Mouse (Mus musculus): ENCODE results near the gene Msantd2. TPM values are rescaled to one million over a fixed set of nuclear protein-coding genes. Genes with fewer than 3 reads are reported as not detected.
A peak's percentile ranks its signal among the peaks of the same experiment; 100 is the strongest.

The Msantd2 gene
- total RNA-seq, 2 experiments from 2014 or later: 21.9 to 27.5 TPM

DNA sequence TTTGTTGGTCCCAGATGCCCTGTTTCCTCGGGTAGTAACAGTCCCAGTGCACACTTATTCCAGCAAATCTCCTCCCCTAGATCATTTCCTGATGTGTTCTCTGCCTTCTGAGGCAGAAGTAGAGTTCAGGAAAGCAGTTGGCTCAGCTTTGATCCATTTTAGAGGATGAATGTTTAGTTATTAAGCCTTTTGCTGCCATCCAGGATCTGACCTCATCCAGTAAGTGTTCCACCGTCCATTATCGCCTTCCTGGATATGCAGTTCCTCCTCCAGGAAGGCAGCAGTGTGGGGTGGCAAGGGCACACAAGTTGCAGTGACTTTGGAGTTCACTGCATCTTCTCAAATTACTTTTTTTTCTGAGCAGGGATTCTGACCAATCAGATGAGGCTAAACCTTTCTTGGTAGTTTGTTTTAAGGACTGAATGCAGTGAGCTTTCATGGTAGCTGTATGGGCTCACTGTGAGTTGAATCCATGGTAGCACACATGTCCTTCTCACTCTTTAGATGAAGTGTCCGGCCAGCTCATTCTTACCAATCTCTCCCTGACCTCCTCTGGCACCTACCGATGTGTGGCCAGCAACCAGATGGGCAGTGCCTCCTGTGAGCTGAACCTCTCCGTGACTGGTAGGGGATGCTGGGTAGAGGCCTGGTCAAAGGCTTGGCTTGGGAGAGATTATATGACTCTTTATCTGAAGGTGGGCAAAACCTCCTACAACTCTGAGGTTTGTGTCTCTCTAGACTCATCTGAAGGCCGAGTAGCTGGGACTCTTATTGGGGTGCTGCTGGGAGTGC, 52.9 kb downstream of the Msantd2 start:
- DNase-seq: no peak

DNA sequence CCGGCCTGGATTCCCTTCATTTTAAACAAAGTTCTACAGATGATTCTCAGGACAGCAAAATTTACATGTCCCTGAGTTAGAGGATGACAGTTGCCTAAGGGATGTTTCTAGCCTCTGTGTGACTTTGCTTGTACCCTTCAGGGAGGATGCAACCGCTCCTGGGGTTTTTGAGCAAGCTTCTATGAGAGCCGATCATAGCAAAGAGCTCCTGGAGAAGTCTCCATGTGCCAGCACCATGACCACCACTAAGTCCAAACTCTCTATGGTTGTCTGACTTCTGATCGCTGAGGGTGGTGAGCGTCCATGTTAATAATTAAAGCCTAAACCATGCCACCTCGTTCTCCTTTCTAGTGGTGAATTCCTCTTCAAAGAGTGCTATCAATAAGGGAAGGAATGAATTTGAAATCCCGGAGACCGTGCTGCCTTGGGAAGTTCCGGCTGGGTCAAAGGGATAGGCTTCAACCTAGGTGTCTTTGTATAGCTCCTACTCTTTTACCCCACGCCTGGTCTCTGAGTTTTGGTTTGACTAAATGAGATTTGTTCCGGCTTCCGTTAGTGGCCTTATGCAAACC, 54.8 kb downstream of the Msantd2 start:
- no peak for DNase-seq

DNA sequence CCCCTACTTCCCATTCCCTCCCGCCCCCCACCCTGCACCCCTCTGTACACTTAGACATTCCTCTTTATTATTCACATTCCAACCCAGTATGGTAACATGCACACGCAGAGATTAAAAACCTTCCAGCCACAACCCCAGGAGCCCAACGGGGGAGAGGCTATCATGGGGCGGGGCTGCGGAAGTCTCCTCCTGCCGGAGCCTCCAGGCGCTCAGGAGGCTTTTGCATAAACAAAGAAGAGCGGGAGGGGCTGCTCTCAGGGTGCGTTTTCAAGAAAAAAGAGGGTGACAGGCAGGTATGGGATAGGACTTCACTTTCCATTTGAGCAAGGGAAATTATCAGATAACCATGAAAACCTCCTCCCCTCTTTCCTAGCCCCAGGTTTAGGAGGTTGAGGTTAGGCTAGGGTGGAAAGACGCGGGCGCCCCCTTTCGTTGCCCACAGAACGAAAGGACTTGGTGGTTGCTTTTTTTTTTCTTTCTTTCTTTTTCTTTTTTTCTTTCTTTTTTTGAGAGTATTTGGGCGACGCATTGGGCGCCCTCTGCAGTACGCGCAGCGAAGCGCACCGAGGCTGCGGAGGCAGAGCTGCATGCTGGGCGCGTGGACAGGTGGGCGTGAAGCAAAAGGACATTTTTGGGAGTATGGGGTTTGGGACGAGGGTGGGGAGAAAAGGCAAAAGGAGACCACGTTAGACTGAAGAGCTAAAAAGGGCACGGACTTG, 55.5 kb downstream of the Msantd2 start:
- DNase-seq: peak; percentile 71 to 73

DNA sequence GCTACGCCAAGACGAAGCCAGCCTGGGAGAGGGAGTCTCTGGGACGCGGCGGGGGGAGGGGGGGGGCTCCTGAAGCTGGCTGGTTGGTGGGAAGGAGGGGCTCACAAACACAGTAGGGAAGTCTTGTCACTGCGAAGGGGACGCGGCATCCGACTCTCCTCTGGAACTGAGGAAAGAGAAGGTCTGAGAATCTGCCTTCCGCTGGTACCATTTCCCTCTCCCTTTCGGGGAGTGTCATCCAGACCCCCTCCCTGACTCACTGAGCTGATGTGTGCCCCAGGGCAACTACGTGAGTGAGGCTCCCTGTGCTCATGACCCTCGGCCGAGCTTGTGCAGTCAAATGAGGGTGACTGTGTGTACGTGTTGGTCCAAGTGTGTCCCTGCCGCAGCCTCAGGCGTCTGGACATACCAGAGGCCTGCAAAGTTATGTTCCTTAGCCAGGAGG, 56.1 kb downstream of the Msantd2 start:
- DNase-seq: peak in 1 of 2 experiments; percentile 31

DNA sequence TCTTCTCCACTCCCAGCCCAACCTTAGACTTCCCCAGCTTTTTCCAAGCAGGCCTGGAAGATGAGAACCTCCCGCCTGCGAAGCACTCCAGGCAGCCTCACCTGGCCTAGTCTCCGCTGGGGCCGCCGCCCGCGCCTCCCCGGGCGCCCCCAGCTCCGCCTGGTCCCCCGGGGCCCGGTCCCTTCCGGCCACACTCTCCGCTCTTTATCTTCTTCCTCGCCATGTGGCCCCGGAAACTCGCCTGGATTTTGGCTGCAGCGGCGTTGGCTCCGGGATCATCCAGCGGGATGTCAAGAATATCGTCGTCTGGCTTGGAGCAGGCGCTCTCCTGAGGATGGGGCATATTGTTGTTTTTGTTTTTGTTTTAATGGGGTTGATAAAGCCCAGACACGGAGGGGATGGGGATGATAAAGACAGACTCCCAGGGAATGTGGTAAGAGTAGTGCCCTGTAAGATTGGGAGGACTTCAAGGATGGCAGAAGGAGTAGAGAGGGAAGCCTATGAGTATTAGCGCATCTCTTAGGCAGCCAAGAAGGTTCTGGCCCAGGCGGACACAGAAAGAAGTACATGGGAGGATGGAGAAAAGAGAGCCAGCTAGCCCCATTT, 56.8 kb downstream of the Msantd2 start:
- peak in 1 of 2 experiments; percentile 23 for DNase-seq

DNA sequence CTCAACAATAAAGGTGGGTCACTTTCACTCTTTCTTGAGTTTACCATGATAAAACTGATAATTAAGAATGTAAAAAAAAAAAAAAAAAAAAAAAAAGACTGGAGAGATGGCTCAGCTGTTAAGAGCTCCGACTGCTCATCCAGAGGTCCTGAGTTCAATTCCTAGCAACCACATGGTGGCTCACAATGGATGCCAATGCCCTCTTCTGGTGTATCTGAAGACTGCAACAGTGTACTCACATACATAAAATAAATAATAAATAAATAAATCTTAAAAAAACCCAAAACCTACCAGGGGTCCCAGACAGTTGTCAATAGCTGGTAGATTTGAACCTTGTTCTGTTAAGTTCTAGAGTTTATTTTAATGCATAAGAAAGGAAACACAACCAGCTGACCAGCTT, 57.8 kb downstream of the Msantd2 start:
- DNase-seq: no peak

DNA sequence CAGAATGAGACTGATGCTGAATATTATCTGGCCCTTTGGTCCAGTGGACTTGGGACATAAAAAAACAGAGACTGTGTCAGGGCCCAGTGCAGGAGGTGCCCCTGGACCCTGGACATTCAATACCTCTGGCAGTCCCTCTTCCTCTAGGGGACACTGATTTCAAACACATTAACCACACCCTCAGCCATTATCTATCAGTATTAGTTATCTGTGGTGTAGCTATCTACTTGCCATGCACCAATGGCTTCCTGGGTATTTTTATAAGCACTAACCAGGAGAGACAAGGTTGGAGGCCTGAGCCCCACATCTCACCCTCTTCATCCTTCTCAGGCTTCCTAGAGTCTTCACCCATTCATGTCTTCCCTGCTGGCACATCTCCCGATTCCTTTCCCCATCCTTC, 61.3 kb downstream of the Msantd2 start:
- no peak for DNase-seq

DNA sequence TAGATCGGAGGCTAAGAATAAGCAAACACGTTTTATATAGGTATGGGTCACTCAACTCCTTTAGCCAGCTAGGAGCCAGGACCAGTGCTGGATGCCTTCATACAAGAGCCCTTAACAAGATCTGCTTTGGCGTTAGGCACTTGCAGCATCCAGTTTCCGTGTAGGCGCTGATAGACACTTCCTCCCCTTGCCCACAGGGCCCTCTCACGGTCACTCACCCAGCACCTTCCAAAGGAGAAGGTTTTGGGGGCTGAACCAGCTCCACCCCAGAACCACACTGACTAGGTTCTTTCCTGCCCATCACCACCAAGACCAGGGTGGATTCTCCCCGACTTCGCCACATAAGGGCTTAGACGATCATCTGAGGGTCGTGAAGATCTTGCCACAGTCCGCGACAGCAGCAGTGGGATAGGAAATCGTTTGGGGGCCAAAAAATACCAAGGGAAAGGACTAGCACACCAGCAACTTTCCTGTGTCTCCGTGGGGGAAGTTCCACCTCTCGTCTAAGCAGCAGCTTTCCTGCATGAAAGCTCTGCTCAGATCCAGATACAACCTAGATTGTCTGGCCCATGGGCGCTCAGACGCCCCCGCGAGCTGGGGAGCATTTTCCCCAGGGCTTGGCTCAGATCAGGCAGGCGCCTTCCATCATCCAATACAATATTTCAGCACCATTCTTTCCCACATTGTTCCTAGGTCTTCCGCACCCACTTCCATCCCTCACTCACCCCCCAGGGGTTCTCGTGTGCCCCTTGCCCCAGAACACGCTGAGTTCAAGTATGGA, 62.8 kb downstream of the Msantd2 start:
- DNase-seq: peak in 1 of 2 experiments; percentile 49

DNA sequence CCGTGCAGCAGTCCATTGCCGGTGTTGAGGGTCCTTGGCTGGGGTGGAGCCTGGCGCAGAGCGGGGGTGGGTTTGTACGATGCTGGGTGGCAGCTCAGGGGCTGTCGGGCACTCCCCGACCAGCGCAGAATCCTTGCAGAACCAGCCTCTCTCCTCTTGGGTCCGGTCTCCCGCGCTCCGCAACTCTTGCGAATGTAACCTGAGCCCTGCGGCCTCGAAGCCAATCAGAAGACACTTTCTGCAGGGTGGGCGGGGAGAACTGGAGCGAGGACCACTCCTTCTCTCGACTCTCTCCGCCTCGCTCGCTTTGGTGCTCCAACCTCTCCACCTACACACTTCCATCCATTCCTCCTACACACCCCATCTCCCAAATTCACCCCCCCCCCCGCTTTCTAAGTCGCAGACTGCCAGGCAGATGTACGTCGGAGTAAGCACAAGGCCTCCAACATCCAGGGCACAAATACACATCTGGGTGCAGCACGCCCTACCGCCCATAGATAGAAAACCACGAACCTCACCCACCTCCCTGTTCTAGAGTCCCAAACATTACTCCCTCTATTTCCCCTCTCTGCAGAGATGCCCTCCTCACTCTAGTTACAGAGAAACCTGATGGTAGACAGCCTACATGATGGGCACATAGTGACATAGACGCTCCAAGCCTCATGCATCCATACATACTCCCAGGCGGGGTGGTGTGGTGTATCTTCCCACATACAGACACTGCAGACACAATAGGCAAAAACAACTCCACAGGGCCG, 63.6 kb downstream of the Msantd2 start, which contains the start of gene Nrgn:
Gene Nrgn (minus strand): TSS at position 369 of the 758 bp plus-strand sequence.
- peak; percentile 84 to 86 for DNase-seq

DNA sequence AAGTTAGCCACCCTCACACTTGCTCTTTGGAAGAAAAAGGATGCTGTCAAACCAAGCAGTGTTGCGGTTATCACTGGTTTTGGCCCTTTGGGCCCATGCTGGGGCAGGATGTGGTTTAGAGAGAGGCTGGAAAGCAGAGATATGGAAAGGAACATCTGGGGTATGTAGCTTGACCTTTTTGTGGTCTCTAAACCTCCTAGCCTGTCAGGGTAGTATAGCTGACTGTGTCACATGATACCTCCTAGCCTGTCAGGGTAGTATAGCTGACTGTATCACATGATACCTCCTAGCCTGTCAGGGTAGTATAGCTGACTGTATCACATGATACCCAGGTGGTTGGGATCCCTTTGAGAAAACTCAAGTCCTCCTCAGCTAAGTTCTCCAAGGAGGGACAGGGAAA, 65.2 kb downstream of the Msantd2 start:
- no peak for DNase-seq

DNA sequence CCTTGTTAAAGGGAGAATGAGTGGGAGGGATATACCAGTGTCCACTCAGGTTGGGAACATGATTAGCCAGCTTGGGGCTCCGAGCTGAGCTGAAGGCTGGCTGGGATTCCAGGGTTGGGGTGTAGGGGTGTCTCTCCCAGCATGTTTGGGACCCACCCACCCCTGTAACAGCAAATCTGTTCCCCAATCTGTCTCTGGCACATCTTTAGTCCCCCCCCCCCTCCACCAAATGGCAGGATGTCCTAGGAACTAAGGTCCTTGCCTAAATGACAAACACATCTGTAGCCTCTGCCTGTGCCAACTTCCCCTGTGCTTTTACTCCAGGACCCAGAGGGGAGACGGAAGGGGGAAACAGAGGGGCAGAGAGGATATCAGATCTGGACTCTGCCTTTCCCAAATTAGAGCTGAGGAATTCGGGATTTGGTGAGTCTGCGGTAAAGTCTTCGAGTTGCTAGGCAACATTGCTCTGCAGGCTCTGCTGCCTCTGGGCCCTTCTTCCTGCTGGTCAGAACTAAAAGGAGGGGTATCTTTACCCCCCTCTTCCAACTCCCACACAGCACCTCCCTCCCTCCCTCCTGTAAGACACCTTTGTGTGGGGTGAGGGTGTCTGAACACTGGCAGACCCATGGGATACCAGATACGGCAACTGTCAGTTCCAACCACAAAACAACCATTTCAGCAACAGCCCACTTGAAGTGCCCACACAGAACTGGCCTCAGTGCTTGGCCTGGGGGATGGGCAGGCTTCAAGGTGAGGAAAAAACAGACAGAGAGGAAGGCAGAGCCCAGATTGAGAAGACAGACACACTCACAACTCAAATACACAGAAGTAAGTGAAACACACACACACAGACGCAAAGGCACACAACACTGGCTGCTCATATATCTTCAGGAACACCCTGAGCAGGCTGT, 66.0 kb downstream of the Msantd2 start, which contains the start of gene Siae:
Gene Siae (plus strand): TSS at position 861 of the 911 bp plus-strand sequence.
- DNase-seq: peak in 1 of 2 experiments; percentile 59

DNA sequence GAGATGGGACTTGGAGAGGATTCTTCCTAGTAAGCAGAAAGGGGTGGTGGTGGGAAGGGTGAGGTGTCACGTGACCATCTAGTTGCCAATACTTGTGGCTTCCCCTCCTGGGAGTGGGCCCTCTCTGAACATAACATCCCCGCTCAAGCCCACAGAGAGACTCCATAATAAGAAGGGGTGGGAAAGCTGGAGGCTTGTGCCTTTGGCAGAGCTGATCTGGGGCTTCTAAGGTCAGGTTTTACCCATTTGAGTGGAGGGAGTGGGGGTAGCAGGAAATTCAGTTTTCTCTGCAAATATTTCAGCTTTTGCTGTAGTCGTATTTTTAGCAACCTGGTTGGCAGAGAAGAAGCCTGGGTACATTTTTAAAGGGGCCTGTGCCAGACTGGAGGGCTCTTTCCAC, 67.2 kb downstream of the Msantd2 start:
- DNase-seq: no peak

DNA sequence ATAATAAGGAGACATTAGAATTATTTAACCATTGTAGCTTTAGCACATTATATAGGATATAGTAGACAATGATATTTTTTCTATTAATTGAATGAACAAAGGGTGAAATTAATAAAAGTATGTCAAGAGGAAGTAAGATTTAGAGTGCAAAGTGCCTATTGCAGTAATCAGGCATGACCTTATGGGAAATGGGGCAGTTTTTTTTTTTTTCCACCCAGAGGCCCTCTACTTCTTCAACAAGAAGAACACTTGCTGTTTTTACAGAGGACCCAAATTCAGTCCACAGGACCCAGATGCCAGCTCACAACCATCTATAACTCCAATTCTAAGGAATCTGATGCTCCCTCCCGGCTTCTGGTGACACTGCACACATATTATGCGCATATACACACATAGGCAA, 71.5 kb downstream of the Msantd2 start:
- DNase-seq: no peak

DNA sequence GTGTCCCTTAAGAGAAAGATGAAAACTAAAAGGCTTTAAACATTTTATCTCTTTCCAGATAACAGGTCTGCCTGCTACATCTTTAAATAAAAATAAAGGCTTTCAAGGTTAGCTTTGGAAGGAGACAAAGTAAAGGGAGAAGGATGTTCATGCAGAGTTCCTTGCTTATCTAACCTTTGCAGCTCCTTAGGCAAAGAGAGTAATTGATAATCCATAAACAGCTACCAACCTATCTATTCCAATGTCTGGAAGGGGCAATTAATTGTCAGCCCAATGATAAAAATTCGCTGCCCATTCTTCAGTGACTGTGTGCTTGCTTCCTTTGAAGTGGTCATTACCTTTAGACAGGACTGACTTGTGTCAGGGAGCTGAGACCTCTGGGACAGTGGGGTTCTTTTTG, 74.7 kb downstream of the Msantd2 start:
- no peak for DNase-seq

DNA sequence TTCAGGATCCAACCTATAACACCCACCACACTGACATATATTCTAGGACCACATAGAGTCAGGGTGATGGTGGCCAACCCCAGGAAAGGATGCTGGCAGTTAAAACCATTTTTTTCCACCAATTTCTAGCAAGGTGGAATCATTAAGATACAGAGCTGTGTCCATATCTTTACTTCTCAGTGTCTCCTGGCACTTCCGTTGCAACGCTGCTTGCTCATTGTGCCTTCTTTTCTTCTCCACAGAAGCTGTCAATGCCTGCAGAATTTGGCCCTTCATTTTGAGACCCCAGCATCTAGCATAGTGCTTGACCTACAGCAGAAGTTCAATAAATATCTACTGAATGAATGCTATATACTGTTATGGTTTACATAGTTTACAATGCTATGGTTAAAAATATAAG, 77.9 kb downstream of the Msantd2 start:
- no peak for DNase-seq

DNA sequence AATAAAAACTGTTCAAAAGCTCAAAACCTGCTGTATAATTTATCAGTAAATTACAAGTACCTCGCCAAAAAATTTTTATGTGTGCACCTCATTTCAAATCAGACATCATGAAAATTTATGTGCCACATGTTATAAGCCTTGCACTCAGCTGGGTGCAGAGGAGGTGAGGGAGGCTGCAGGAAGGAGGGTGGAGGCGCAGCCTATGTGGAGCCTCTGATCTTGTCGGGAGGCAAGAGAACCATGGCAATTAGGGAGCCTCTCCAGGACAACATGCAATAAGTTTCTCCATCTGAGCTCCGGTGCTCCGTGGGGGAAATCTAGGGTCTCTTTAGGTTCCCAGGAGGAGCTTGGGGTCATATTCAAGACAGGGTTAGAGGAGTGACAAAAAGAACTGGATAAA, 78.3 kb downstream of the Msantd2 start:
- DNase-seq: no peak

DNA sequence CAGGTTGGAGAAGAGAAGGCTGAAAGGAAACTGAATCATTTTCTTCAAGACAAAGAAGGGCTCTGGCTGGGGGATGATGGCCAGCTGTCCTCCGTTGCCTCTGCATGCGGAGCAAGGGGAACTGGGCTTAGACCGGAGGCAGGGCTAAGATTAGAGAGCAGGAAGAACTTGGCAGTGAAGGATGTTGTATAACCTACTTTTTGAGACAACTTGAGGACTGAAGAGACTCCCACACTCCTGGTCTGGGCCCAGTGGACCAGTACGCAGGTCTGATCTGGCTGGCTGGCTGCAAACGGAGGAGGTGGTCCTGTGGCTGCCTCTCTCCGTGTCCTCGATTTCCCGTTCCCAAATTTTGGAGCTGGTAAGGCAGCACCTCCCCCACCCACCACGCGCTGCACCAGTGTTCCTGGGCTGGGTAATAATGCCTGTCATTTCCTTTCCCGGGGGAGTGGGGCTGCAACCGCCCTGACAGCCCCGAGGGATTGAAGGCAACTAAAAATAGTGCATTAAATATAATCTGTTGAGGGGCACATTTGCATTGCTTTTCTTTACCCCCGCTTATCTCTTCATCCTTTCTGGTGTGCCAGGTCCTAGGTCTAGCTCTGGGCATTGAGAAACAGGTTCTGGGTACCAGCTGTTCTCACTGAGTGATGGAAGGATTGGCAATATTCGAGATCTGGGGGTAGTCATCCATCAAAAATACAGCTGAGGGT, 78.9 kb downstream of the Msantd2 start:
- peak in 1 of 2 experiments; percentile 44 for DNase-seq

DNA sequence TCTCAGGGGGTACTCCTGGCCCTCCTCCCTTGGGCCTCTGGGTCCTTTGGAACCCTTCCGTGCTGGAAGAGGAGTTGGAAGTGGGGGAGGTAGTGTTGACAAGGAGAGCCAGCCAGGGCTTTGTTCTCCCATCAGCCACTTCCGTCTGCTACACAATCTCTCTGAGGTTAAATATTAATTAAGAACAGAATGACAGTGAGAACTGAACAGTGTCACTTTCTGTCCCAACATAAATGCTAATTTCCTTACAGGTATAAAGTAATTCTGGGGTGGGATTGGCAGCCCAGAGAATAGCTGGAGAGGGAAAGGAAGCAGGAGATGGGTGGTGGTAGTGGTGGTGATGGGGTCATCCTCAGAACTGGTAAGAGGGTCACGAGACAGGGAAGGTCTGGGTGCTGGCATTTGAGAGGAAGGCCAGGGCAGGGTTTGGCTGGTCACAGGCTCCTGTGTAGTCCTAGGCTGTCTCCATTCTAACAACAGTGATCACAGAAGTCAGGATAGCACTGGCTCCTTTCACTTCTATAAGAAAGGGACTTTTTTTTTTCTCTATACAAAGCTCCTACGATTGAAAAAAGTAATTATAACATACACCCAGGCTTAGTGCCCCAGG, 79.6 kb downstream of the Msantd2 start:
- DNase-seq: no peak

All from layer of hippocampus, postnatal 36 days (tissue).